Mouse (Mus musculus): ENCODE results near the gene Gpsm3. TPM values are rescaled to one million over a fixed set of nuclear protein-coding genes. Genes with fewer than 3 reads are reported as not detected.

Gene Gpsm3
- total and polyA plus RNA-seq, 3 experiments: 4.3 to 8.0 (median 7.4) TPM

GRCm38 (mm10) chr17:34583397-34583796, 6.2 kb upstream of the Gpsm3 start:
- DNase-seq: no peak

GRCm38 (mm10) chr17:34583819-34584218, 5.8 kb upstream of the Gpsm3 start:
- no peak for DNase-seq

- DNase-seq: no peak
Measured at GRCm38 (mm10) chr17:34585121-34585520, 4.5 kb upstream of the Gpsm3 start.

GRCm38 (mm10) chr17:34585877-34586771, 3.5 kb upstream of the Gpsm3 start:
- no peak for DNase-seq

GRCm38 (mm10) chr17:34586796-34587422, 2.7 kb upstream of the Gpsm3 start:
- DNase-seq: peak; percentile 83

- peak; percentile 99 for DNase-seq
Measured at GRCm38 (mm10) chr17:34587423-34587811, 2.2 kb upstream of the Gpsm3 start.

- no peak for DNase-seq
Measured at GRCm38 (mm10) chr17:34587814-34588213, 1.8 kb upstream of the Gpsm3 start.

GRCm38 (mm10) chr17:34588767-34589166, 839 bp upstream of the Gpsm3 start:
- no peak for DNase-seq

- no peak for DNase-seq
Measured at GRCm38 (mm10) chr17:34589206-34589605, 400 bp upstream of the Gpsm3 start.

GRCm38 (mm10) chr17:34590154-34590987, 765 bp downstream of the Gpsm3 start:
- DNase-seq: no peak

- no peak for DNase-seq
Measured at GRCm38 (mm10) chr17:34591029-34591993, 1.7 kb downstream of the Gpsm3 start, which contains the start of gene Pbx2. Gene Pbx2, plus strand, starts transcription at chr17:34591266.

- peak; percentile 94 for DNase-seq
Measured at GRCm38 (mm10) chr17:34591994-34592375, 2.4 kb downstream of the Gpsm3 start.

GRCm38 (mm10) chr17:34592581-34593549, 3.3 kb downstream of the Gpsm3 start:
- DNase-seq: peak; percentile 45

GRCm38 (mm10) chr17:34593752-34594525, 4.3 kb downstream of the Gpsm3 start:
- DNase-seq: no peak

- no peak for DNase-seq
Measured at GRCm38 (mm10) chr17:34596098-34596497, 6.5 kb downstream of the Gpsm3 start.

GRCm38 (mm10) chr17:34597566-34598095, 8.0 kb downstream of the Gpsm3 start, which contains the start of gene Ager:
Gene Ager, plus strand, starts transcription at chr17:34597862.
- no peak for DNase-seq

- no peak for DNase-seq
Measured at GRCm38 (mm10) chr17:34599891-34600290, 10.3 kb downstream of the Gpsm3 start.

GRCm38 (mm10) chr17:34601796-34602195, 12.2 kb downstream of the Gpsm3 start:
- DNase-seq: no peak
